Mouse (Mus musculus) ES-E14 (cell line): ENCODE results near the gene Rplp1. TPM values are rescaled to one million over a fixed set of nuclear protein-coding genes. Genes with fewer than 3 reads are reported as not detected.

ENCODE experiments used
- DNase-seq: peaks from one replicate; pipeline ENCODE4 v3.0.0-alpha.2; 2013; ENCODE audit warnings: low read depth, low spot score
- H3K27ac ChIP-seq: 2 replicates; pipeline ENCODE4 v1.5.1; 2012; ENCODE audit warnings: low read depth, mild to moderate bottlenecking, low read length, moderate library complexity, mixed read lengths; ENCODE audit not compliant: poor library complexity, insufficient read depth, severe bottlenecking
- H3K36me3 ChIP-seq: 2 replicates; pipeline ENCODE4 v1.6.1; 2012; ENCODE audit warnings: mild to moderate bottlenecking, low read length, moderate library complexity, mixed read lengths; ENCODE audit not compliant: control insufficient read depth, poor library complexity, insufficient read depth, severe bottlenecking
- H3K4me1 ChIP-seq, 2 experiments: fragments of 150-350 bp in 1 of 2; sonication (generic) in 1 of 2; 2 replicates each; pipeline ENCODE4 v1.6.1; 2012; ENCODE audit warnings: low read length in 2 of 2, mild to moderate bottlenecking in 1 of 2, mixed read lengths in 1 of 2; ENCODE audit not compliant: control insufficient read depth in 2 of 2, insufficient read depth in 2 of 2, poor library complexity in 1 of 2
- H3K4me3 ChIP-seq, 2 experiments: fragments of 150-350 bp in 1 of 2; sonication (generic) in 1 of 2; 2 replicates each; pipeline ENCODE4 v1.5.1; 2012; ENCODE audit warnings: low read length in 2 of 2, low read depth in 1 of 2, mild to moderate bottlenecking in 1 of 2, mixed read lengths in 1 of 2; ENCODE audit not compliant: insufficient read depth in 1 of 2, poor library complexity in 1 of 2, severe bottlenecking in 1 of 2
- H3K9ac ChIP-seq: 2 replicates; pipeline ENCODE4 v1.6.1; 2012; ENCODE audit warnings: low read depth, mild to moderate bottlenecking, low read length, mixed read lengths; ENCODE audit not compliant: poor library complexity, insufficient read depth, severe bottlenecking
- H3K9me3 ChIP-seq: fragments of 150-350 bp; sonication (generic); 2 replicates; pipeline ENCODE4 v1.6.1; 2012; ENCODE audit warnings: low read depth, mild to moderate bottlenecking, low read length; ENCODE audit not compliant: control insufficient read depth, insufficient read depth
- CHD2 ChIP-seq: IDR thresholded peaks from 2 replicates; pipeline ENCODE4 v1.6.1; 2014; ENCODE audit warnings: mild to moderate bottlenecking, low read depth, low read length, inconsistent platforms
- HCFC1 ChIP-seq: IDR thresholded peaks from 2 replicates; pipeline ENCODE4 v1.6.1; 2012; ENCODE audit warnings: low read length, inconsistent platforms, borderline replicate concordance; ENCODE audit not compliant: insufficient read depth
- MAFK ChIP-seq: IDR thresholded peaks from 2 replicates; pipeline ENCODE4 v1.6.1; 2014; ENCODE audit warnings: mild to moderate bottlenecking, low read depth, low read length, inconsistent platforms; ENCODE audit not compliant: insufficient read depth
- ZC3H11A ChIP-seq: IDR thresholded peaks from 2 replicates; pipeline ENCODE4 v1.6.1; 2012; ENCODE audit warnings: low read depth, mild to moderate bottlenecking, inconsistent platforms, low read length, borderline replicate concordance
- ZNF384 ChIP-seq: IDR thresholded peaks from 2 replicates; pipeline ENCODE4 v1.6.1; 2012; ENCODE audit warnings: low read depth, low read length, inconsistent platforms
- in situ Hi-C, 2 experiments: fragments of 600-800 bp; cut with MboI; formaldehyde crosslinking; loops; one replicate each; pipeline ENCODE4 v1.15.1; 2025; ENCODE audit warnings: low sequenced_read_pairs in 2 of 2, inconsistent platforms in 1 of 2; ENCODE audit not compliant: unreplicated experiment in 2 of 2
- total RNA-seq: library from RNA; depleted of rRNA; stranded (reverse); fragments of 300-350 nt; gene quantifications from 2 replicates; pipeline ENCODE4 v1.2.3, GENCODE M21; 2012

The Rplp1 gene
- total RNA-seq, 1 experiment: 9,468 TPM

DNA sequence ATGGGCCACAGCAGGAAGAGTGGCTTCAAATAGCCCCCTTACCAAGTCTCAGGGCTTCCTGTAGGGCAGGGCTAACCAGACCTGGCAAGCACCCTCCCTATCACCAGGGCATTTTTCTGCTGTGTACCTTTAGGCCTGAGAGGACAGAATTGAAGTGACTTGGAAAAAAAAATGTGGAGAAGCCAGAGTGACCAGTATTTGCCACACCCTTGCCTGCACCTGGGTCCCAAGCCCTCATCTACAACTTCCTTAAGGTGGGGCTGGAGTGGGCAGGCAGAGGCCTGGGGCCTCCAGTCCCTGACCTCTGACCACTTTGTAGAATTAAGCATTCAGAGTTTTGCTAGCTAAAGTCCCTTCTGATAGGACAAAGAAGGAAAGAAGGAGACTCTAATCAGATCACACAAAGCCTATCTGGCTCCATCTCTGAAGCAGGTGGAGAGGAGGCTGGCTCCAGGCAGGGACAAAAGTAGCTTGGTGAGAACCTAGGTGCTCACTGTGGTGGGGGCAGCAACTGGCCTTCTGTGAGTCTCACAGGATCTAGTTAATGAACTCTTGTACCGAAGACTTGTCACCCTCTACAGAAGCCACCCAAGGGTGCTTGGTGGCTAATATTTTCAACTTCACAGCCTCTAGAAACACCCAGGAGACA is 45.7 kb upstream of the Rplp1 start:
- no peak overlapping the region for H3K9ac ChIP-seq
- no peak overlapping the region for H3K27ac ChIP-seq
- no peaks in the 10 kb centered on the region for H3K9me3 ChIP-seq
- no peak for DNase-seq
- peaks cover 0 to 2% of the 10 kb centered on the region in 2 experiments; a peak in 1 of 4 replicates for H3K4me1 ChIP-seq
- no peak for TF ChIP-seq ZC3H11A
- TF ChIP-seq HCFC1: no peak
- TF ChIP-seq CHD2: no peak
- no peak for TF ChIP-seq MAFK
- no peak for TF ChIP-seq ZNF384
- in situ Hi-C loops: loop anchor here in 1 of 2 experiments (25.0 kb wide), 1 partner anchor 277 kb away; no protein-coding TSS in a partner anchor
- H3K4me3 ChIP-seq: no peak overlapping the region
- H3K36me3 ChIP-seq: no peaks in the 10 kb centered on the region

DNA sequence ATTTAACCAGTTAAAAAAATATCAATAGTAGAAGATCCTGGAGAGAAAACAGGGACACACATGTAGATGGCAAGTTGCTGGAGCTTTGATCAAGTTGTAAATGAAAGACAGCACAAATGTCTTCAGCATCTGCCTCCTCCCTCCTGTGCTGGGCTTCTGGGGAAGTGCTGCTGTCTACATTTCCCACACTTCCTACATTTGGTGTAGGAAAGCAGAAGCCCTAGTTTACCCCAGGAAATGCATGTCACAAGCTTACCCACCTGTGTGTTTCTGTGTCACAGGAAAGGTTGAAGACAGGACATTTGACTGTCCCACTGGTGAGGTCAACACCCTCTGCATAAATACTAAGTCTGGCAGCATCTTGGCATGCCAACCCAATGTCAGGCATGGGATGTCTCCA is 40.4 kb upstream of the Rplp1 start:
- H3K4me3 ChIP-seq: no peak overlapping the region
- no peak overlapping the region for H3K27ac ChIP-seq
- DNase-seq: no peak
- no peaks in the 10 kb centered on the region for H3K36me3 ChIP-seq
- peaks cover 0 to 2% of the 10 kb centered on the region in 2 experiments; a peak in 1 of 4 replicates for H3K4me1 ChIP-seq
- no peak for TF ChIP-seq HCFC1
- TF ChIP-seq CHD2: no peak
- no peak for TF ChIP-seq ZC3H11A
- TF ChIP-seq ZNF384: no peak
- TF ChIP-seq MAFK: no peak
- no peak overlapping the region for H3K9ac ChIP-seq
- in situ Hi-C loops: loop anchor here in 1 of 2 experiments (25.0 kb wide), 1 partner anchor 283 kb away; no protein-coding TSS in a partner anchor
- H3K9me3 ChIP-seq: no peaks in the 10 kb centered on the region

DNA sequence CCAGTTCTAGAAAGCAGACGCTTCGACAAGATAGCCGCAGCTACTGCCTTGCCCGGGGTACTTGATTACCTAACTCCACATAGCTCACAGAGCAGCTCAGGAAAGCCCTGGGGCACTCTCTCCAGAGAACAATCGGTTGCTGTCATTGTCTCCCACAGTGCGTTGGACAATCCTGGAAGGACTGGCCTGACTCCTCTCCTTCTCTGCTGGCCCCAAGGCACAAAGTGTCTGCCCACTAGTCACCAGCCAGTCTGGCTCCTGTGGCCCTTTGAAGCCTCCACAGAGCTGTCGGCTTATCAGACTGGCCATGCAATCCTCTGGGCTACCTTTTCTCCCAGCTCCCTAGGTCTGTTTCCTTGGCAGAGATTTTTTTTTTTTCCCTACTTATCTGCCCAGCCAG is 37.9 kb upstream of the Rplp1 start:
- H3K36me3 ChIP-seq: no peaks in the 10 kb centered on the region
- H3K9ac ChIP-seq: no peak overlapping the region
- H3K9me3 ChIP-seq: no peaks in the 10 kb centered on the region
- no peak overlapping the region for H3K4me3 ChIP-seq
- DNase-seq: no peak
- TF ChIP-seq MAFK: no peak
- in situ Hi-C loops: loop anchor here in 1 of 2 experiments (25.0 kb wide), 1 partner anchor 285 kb away; no protein-coding TSS in a partner anchor
- H3K27ac ChIP-seq: no peak overlapping the region
- peaks cover 0 to 5% of the 10 kb centered on the region in 2 experiments; a peak in 1 of 4 replicates for H3K4me1 ChIP-seq

- in situ Hi-C loops: no loop called here
- Histone ChIP-seq H3K4me1 (peaks cover 5 to 8% of the 10 kb centered on the region in 2 experiments; a peak in 3 of 4 replicates), H3K9ac (peak overlapping the region; percentile 68), H3K4me3 (peak overlapping the region; percentile 56 to 58), H3K9me3 (no peaks in the 10 kb centered on the region), H3K36me3 (peaks cover 6% of the 10 kb centered on the region), H3K27ac (no peak overlapping the region)
- DNase-seq: peak; percentile 76
- TF ChIP-seq ZC3H11A (peak; percentile 57; the same call in 1 of the 2 replicates), ZNF384 (0 out of 2 replicates have a peak, but pooled peaks have one; percentile 47), CHD2 (no peak), HCFC1 (0 out of 2 replicates have a peak, but pooled peaks have one; percentile 43)
Measured at GRCm38 (mm10) chr9:61947402-61948346, 33.3 kb upstream of the Rplp1 start.
